In the genomic region with DNA sequence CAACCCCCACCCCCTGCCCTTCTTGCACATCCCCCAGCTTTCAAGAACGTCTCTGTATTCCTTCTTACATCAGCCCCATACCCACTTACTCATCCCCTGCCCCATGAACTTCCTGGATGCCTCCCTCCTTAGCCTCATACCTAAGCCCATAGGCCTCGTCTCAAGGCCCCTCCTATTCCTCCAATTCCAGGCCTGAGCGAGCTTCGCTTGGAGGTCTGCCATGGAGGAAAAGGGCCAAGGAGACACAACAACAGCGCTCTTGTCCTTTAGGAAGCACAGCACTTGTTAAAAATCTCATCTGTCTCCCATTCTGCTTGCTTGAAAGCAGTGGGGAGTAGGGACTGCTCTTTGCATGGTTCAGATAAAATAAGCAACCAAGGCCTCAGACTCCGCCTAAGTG, we compare ENCODE assay signal across 13 mouse cellular contexts. TPM values are rescaled to one million over a fixed set of nuclear protein-coding genes. Genes with fewer than 3 reads are reported as not detected.
DNase-seq lines count a peak whose midpoint lies in the region.
"Had no signal": no experiment of that assay in that cellular context is flagged by ENCODE, and none has a peak within 500 bp of the region (broad histone marks: within the 10 kb centered on the region; RNA-seq: fewer than 3 reads in every experiment).

No protein-coding gene starts in this region.

- DNase-seq in heart, postnatal 4 days = peak; percentile 46
- DNase-seq in heart, postnatal 36 days = no peak
- peak; percentile 54 to 59 for DNase-seq in layer of hippocampus, postnatal 10 days (ENCODE audit: low spot score in 2 of 2)
- no peak for DNase-seq in layer of hippocampus, adult 8-10 months (ENCODE audit: low spot score in 2 of 2)
- peak; percentile 69 to 71 for DNase-seq in right cerebral cortex, postnatal 10 days (ENCODE audit: low spot score in 2 of 2)
- DNase-seq in right cerebral cortex, adult 2 months (ENCODE audit: low spot score in 2 of 2) = no peak
- no peak for DNase-seq in gastrocnemius, adult 8-10 months (ENCODE audit: low spot score in 2 of 2)
- DNase-seq: adrenal gland, postnatal 25 days; cerebellum, adult 11 months; gastrocnemius, postnatal 25 days; kidney, adult 18-20 months; liver, postnatal 0 days; thymus, adult 2 months had no signal

- intact Hi-C loops in heart, postnatal 36 days (cut with DNase I) = loop anchor here (10.0 kb wide), 1 partner anchor 493 kb away; no protein-coding TSS in a partner anchor

RNA-seq across cellular contexts. Expression of a gene that starts 36.1 kb away (rescaled TPM):
- 100 to 1,000 TPM; 261 to 277 TPM for total RNA-seq in heart, postnatal 4 days (2021)
- 100 to 1,000 TPM; 401 to 451 TPM for total RNA-seq in heart, postnatal 36 days (2021)
- total RNA-seq in layer of hippocampus, postnatal 10 days (2021) = 1 to 10 TPM; 1.3 to 2.1 TPM
- 1 to 10 TPM; 1.3 to 2.1 (median 1.5) TPM for total RNA-seq in layer of hippocampus, adult 8-10 months (2022)
- 1 to 10 TPM; 1.8 to 3.2 (median 2.5) TPM for total RNA-seq in gastrocnemius, adult 8-10 months (2022)

Comparison
In these comparisons a context has a peak if more than half of its experiments do, and no peak if none do; other contexts are left out.
1. DNase-seq: peak in heart, postnatal 4 days (single experiment), layer of hippocampus, postnatal 10 days (2 of 2) and right cerebral cortex, postnatal 10 days (2 of 2); none in heart, postnatal 36 days (0 of 2), layer of hippocampus, adult 8-10 months (0 of 2), right cerebral cortex, adult 2 months (0 of 2) and gastrocnemius, adult 8-10 months (0 of 2).
2. RNA of a gene that starts 36.1 kb away (total RNA-seq): 401 to 451 TPM in heart, postnatal 36 days and 261 to 277 TPM in heart, postnatal 4 days; 1.8 to 3.2 TPM in gastrocnemius, adult 8-10 months, 1.3 to 2.1 TPM in layer of hippocampus, postnatal 10 days and 1.3 to 2.1 TPM in layer of hippocampus, adult 8-10 months; every median in the first group is over 10 times any median in the second.